Mouse (Mus musculus) olfactory bulb, adult 2 months (tissue): ENCODE measurements at regions not wholly inside any gene's neighbourhood (a gene's known extent, or its start where the extent isn't known, plus 50 kb on each side); places are given as distances from the start of the nearest gene placed in this dataset.

Experiments used
- CTCF ChIP-seq: fragments of 200-500 bp; IDR thresholded peaks from 2 replicates; pipeline ENCODE4 v1.5.1; 2012; ENCODE audit warnings: low read depth, mild to moderate bottlenecking, low read length, moderate library complexity; ENCODE audit not compliant: insufficient read depth
- POLR2A ChIP-seq: fragments of 200-500 bp; IDR thresholded peaks from 2 replicates; pipeline ENCODE4 v1.6.1; 2012; ENCODE audit warnings: mild to moderate bottlenecking, low read depth, low read length, moderate library complexity; ENCODE audit not compliant: insufficient read depth

GRCm38 (mm10) chr13:10845212-10845611 lies 484.6 kb upstream of the Chrm3 start:
- TF ChIP-seq CTCF = no peak
- no peak for TF ChIP-seq POLR2A
